In genomic region chrX:147328289-147328688, GRCm38 (mm10) we compare ENCODE assay signal across 15 mouse cellular contexts.
A peak's percentile ranks its signal among the peaks of the same experiment; 100 is the strongest.
DNase-seq lines count a peak whose midpoint lies in the region; ATAC-seq and TF ChIP-seq lines count a peak whose summit lies in the region.
"Had no signal": no experiment of that assay in that cellular context is flagged by ENCODE, and none has a peak within 500 bp of the region (broad histone marks: within the 10 kb centered on the region; RNA-seq: fewer than 3 reads in every experiment).

No protein-coding gene starts in this region.

- H3K9me3 ChIP-seq in lung, embryonic 14.5 days (ENCODE audit: low read depth, low read length), result no peaks in the 10 kb centered on the region
- no peaks in the 10 kb centered on the region for H3K9me3 ChIP-seq in lung, postnatal 0 days (ENCODE audit: low read length)
- H3K9me3 ChIP-seq: hindbrain, embryonic 12.5 days had no signal

- H3K4me1 ChIP-seq in lung, embryonic 14.5 days (ENCODE audit: insufficient read depth), result no peaks in the 10 kb centered on the region
- H3K4me1 ChIP-seq in lung, postnatal 0 days (ENCODE audit: insufficient read depth, low read depth, low read length), result no peaks in the 10 kb centered on the region
- H3K4me1 ChIP-seq: hindbrain, embryonic 12.5 days had no signal

- no peak for TF ChIP-seq EP300 in lung, postnatal 0 days (IDR thresholded peaks at IDR 0.05)

- no peak for TF ChIP-seq CTCF in lung, embryonic 14.5 days (IDR thresholded peaks at IDR 0.05; ENCODE audit: low read depth)
- no peak for TF ChIP-seq CTCF in lung, postnatal 0 days (IDR thresholded peaks at IDR 0.05)

- no peaks in the 10 kb centered on the region for H3K27me3 ChIP-seq in lung, embryonic 14.5 days (ENCODE audit: insufficient read depth, low read length)
- H3K27me3 ChIP-seq in lung, postnatal 0 days (replicated peaks; ENCODE audit: insufficient read depth, low read length), result no peaks in the 10 kb centered on the region
- H3K27me3 ChIP-seq: hindbrain, embryonic 12.5 days had no signal

- H3K27ac ChIP-seq in lung, embryonic 14.5 days (ENCODE audit: low read depth), result no peak overlapping the region
- no peak overlapping the region for H3K27ac ChIP-seq in lung, postnatal 0 days (ENCODE audit: low read length)
- H3K27ac ChIP-seq: hindbrain, embryonic 12.5 days had no signal

- no peaks in the 10 kb centered on the region for H3K36me3 ChIP-seq in lung, embryonic 14.5 days (ENCODE audit: insufficient read depth)
- no peaks in the 10 kb centered on the region for H3K36me3 ChIP-seq in lung, postnatal 0 days (ENCODE audit: insufficient read depth, low read length)
- H3K36me3 ChIP-seq: hindbrain, embryonic 12.5 days had no signal

- H3K4me2 ChIP-seq in lung, embryonic 14.5 days, result no peak overlapping the region
- no peak overlapping the region for H3K4me2 ChIP-seq in lung, postnatal 0 days (replicated peaks; ENCODE audit: low read depth, low read length)
- H3K4me2 ChIP-seq: hindbrain, embryonic 12.5 days had no signal

- H3K9ac ChIP-seq in lung, embryonic 14.5 days, result no peak overlapping the region
- H3K9ac ChIP-seq in lung, postnatal 0 days (replicated peaks; ENCODE audit: low read depth), result no peak overlapping the region
- H3K9ac ChIP-seq: hindbrain, embryonic 12.5 days had no signal

- WGBS in lung, embryonic 14.5 days, result 17% methylated on average over 3 of the region's 3 CpGs
- 17% methylated on average over 3 of the region's 3 CpGs for WGBS in lung, postnatal 0 days

- no peak overlapping the region for H3K4me3 ChIP-seq in lung, embryonic 14.5 days (ENCODE audit: low read depth, low read length)
- no peak overlapping the region for H3K4me3 ChIP-seq in lung, postnatal 0 days (ENCODE audit: low read depth, low read length)
- H3K4me3 ChIP-seq: hindbrain, embryonic 12.5 days had no signal

- peak; percentile 59 for DNase-seq in lung, embryonic 14.5 days
- DNase-seq in lung, postnatal 0 days (ENCODE audit: low spot score), result no peak
- peak; percentile 19 for DNase-seq in embryo, embryonic 11 days
- DNase-seq in kidney, postnatal 25 days, result peak; percentile 1 to 30
- no peak for DNase-seq in right cerebral cortex, postnatal 10 days (ENCODE audit: low spot score in 2 of 2)
- no peak for DNase-seq in urinary bladder, postnatal 36 days (ENCODE audit: low spot score in 2 of 2)
- DNase-seq in left cerebral cortex, postnatal 4 days, result no peak
- DNase-seq: adrenal gland, adult 8-10 months; cerebellum, adult 2 months; gastrocnemius, postnatal 14 days; liver; lung, adult 18-20 months; lung, postnatal 4 days had no signal

- intact Hi-C loops in left cerebral cortex, postnatal 4 days (cut with DNase I), result no loop called here

- ATAC-seq in lung, embryonic 14.5 days (ENCODE audit: insufficient read depth), result no peak
- no peak for ATAC-seq in lung, postnatal 0 days
- ATAC-seq: inflammation-experienced regulatory T-cells, adult 6 months had no signal

Comparison
In these comparisons a context has a peak if more than half of its experiments do, and no peak if none do; other contexts are left out.
1. DNase-seq: peak in lung, embryonic 14.5 days (single experiment), embryo, embryonic 11 days (single experiment) and kidney, postnatal 25 days (2 of 2); none in lung, postnatal 0 days (single experiment), right cerebral cortex, postnatal 10 days (0 of 2), urinary bladder, postnatal 36 days (0 of 2) and left cerebral cortex, postnatal 4 days (single experiment).